Mouse (Mus musculus): ENCODE results near the gene Vmp1. TPM values are rescaled to one million over a fixed set of nuclear protein-coding genes. Genes with fewer than 3 reads are reported as not detected.

Gene Vmp1
- total and polyA plus RNA-seq, 3 experiments, result 18.3 to 139 (median 124) TPM

DNA sequence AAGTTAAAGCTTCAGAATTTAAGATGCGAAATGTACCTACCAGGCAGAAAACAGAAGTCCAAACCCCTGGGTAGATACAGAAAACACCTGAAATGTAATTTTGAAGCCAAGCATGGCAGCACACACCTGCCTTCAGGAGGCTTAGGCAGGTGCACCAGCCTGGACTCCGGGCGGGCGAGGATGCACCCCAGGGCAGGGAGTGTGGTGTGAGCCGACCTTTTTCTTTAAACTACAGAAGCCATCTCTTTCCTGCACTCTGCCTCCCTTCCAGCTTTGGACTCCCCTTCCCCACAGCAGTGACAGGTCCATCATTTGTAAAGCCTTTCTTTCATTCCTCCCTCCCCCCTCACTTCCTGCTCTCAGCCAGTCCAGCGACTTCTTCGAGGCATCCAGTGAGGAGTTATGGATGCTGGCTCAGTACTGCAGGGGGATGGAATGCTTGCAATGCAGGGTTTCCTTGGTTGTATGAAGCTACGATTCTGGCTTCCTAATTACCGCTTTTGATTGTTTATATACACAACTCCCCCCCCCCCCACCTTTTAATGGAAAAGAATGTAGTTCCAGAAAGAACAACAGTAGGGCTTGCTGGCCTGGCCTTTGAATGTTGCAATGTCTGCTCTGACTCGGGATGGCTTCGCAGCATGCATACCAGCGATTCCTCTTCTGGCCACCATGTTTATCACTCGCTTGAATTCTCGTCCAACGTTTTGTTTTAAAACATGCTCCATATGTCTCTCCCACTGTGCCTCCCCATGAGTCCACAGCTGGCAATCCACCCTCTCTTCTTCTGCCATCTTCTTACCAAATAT, 112.4 kb downstream of the Vmp1 start:
- DNase-seq, result no peak

- DNase-seq, result peak; percentile 81
Observed at GRCm38 (mm10) chr11:86570261-86570746, 113.3 kb downstream of the Vmp1 start.

DNA sequence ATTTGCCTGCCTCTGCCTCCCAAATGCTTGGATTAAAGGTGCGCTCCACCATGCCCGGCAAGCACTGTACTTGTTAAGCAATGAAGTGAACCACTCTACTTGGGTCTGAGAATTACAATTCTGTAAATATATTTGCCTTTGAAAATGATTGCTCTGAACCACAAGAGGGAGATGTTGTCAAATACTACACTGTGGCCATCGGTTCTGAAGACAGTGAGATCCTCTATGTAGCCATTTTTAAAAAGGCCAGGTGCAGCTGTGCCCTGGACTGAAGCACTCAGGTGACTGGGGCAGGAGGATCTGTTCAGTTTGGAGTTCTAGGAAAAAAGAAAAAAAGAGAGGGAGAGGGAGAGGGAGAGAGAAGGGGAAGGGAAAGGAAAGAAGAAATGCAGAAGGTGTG, 115.2 kb downstream of the Vmp1 start:
- DNase-seq, result no peak

DNA sequence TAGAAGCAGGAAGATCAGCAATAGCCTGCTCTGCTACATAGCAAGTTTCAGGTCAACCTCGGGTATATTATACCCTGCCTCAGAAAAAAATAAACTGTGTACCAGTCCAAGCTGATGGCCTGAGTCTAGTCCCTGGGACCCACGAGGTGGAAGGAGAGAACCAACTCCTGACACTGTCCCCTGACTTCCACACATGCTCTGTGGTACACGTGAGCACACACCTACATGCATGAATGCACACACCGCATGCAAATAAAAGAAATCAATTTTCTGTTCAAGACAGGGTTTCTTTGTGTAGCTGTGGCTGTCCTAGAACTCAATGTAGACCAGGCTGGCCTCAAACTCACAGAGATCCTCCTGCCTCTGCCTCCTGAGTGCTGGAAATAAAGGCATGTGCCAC, 125.4 kb downstream of the Vmp1 start:
- no peak for DNase-seq

GRCm38 (mm10) chr11:86553525-86553924, 130.1 kb downstream of the Vmp1 start:
- no peak for DNase-seq

- DNase-seq, result no peak
Observed at GRCm38 (mm10) chr11:86547412-86547811, 136.2 kb downstream of the Vmp1 start.

DNA sequence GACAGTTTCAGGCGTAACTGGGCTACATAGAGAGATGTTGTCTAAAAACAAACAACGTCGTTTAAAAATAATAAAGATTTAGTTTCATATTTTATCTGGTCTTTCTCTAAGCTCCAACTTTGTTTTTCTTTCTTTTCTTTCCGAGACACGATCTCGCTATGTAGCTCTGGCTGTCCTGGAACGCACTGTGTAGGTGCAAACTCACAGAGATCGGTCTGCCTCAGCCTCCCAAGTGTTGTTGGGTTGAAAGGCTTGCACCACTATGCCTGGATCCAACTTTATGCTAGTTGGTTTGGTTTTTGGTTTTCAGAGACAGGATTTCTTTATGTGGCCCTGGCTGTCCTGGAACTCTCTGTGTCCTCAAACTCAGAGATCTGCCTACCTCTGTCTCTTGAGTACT, 138.1 kb downstream of the Vmp1 start:
- no peak for DNase-seq

GRCm38 (mm10) chr11:86544639-86545299, 138.9 kb downstream of the Vmp1 start, which contains the start of the genes Rps6kb1 and Tubd1:
TSS of gene Rps6kb1 (minus strand) at chr11:86544805.
TSS of gene Tubd1 (plus strand) at chr11:86544991.
- DNase-seq, result peak; percentile 99

DNA sequence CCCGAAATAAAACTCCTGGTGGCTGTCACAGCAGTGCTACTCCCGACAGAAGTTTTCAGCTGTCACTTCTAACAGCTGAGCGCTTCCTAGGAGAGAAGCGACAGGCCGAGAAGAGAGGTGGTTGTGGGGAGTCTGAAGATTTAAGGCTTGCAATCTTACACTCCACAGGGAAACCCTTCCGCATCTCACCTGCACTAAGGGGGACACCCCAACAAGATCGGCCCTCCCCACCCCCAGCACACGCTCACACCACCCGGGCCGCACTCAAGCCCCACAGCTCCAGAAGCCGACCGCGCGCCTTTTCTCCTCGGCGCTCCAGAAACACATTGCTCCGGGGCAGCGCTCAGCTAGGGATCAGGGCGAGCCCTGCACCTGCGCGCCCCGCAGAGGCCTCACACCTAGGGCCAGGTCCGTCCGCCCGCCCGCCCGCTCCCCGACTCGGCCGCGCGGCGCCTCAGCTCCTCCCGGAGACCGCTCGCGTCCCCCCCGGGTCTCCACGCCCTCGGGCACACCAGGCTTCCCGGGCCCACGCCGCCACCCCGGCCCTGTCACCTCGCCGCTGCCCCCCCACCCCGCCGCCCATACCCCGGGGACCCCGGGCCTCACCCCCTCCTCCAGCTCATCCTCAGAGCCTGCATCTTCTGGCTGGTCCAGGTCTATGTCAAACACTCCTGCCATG, 139.5 kb downstream of the Vmp1 start:
- DNase-seq, result no peak

- no peak for DNase-seq
Observed at GRCm38 (mm10) chr11:86542851-86543250, 140.8 kb downstream of the Vmp1 start.

- DNase-seq, result no peak
Observed at GRCm38 (mm10) chr11:86540476-86540845, 143.2 kb downstream of the Vmp1 start.

DNA sequence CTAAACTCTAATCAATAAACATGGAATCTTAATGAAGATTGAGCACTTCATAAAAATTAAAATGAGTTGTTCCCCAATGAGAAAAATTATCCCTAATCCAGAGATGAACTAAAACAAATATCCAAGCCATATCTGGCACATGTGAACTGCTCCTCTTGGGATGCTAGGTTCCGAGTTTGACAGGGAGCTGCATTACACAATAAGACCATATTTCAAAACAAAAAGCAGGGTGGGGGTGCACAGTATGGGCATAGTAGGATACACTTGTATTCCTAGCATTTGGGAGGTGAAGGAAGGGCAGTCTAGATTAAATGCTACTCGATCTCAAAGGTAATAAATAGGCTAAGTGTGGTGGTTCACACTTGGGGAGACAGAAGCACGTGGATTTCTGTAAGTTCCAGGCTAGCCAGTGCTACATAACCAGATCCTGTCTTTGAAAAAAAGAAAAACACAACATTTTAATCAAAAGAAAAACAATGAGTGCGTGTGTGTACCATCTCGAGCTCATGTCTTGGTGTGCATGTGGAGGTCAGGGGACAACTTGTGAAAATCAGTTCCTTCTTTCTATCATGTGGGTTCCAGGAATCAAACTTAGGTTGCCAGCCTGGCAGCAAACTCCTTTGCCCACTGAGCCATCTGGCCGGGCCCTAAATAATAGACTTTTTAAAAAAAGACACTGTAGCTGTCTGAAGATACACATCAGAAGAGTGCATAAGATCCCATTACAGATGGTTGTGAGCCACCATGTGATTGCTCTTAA, 143.7 kb downstream of the Vmp1 start:
- no peak for DNase-seq

DNA sequence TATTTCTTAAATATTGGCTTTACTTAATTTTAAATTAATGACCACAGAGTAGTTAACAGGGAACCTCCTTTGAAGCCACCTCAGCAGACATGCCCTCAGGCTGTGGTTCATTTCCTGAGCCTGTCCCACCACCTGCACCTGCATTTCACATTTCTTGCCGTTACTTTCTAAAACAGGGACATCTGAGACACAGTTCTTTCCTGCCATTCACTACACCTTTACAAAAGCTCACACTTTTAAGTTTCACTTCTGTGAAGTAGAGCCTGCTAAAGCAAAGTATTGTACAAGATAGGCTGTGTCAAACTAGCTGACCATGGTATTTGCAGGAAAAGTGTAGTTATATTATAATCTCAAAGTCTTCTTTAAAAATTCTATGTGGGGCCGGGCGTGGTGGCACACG, 144.8 kb downstream of the Vmp1 start:
- DNase-seq, result no peak

DNA sequence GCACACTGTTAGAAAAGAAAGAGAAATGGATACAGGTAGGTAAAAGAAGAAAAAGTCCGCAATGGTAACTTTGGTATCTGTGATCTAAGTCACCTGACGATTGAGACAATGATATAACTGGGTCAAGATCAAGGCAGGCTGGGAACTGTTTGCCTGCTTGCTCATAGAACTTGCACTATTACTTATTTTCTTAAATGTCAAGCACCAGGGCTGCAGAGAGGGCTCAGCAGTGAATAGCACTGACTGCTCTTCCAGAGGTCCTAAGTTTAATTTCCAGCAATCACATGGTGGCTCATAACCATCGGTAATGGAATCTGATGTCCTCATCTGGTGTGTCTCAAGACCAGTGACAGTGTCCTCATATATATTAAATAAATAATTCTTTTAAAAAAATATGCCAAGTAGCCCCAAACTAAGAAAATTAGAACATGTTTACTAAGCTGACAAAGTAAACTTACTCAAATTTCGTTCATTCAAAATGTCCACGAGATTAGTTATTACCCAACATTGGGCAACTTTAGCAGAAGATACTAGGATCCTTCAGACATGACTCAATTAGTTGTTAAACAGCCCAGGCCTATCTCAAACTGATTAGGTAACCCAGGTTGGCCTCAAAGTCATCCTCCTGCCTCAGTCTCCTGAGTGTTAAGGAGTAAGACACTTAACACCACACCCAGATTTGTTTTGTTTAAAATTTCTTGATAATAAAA, 149.3 kb downstream of the Vmp1 start:
- peak; percentile 55 for DNase-seq

Small RNA genes within 50 kb of the gene (microRNA-seq; reads per million reads assigned to microRNA genes)
- gene Mir21a, result 5,174 to 39,467 reads per million in 2 experiments

Other genes with a start within 250 kb of the Vmp1 start
- 10 to 100 TPM; 32.2 to 48.3 TPM for gene Rnft1, start 199.2 kb downstream of the Vmp1 start, total RNA-seq (2021)
- 1.8 and 2.6 TPM in 2 replicates for gene Rnft1, start 199.2 kb downstream of the Vmp1 start, polyA plus RNA-seq (2012; rRNA removed)
- 10 to 100 TPM; 38.1 to 39.8 TPM for gene Rps6kb1, start 139.0 kb downstream of the Vmp1 start, total RNA-seq (2021)
- gene Rps6kb1, start 139.0 kb downstream of the Vmp1 start, polyA plus RNA-seq (2012; rRNA removed), result 3.3 and 4.0 TPM in 2 replicates
- gene Tubd1, start 138.8 kb downstream of the Vmp1 start, total RNA-seq (2021), result 1 to 10 TPM; 6.6 to 8.1 TPM
- 1.2 and 1.7 TPM in 2 replicates for gene Tubd1, start 138.8 kb downstream of the Vmp1 start, polyA plus RNA-seq (2012; rRNA removed)
- gene Ptrh2, start 149 bp upstream of the Vmp1 start, total RNA-seq (2021), result 10 to 100 TPM; 11.7 to 17.4 TPM
- 3.0 and 6.2 TPM in 2 replicates for gene Ptrh2, start 149 bp upstream of the Vmp1 start, polyA plus RNA-seq (2012; rRNA removed)
- 100 to 1,000 TPM; 256 to 440 TPM for gene Cltc, start 73.7 kb upstream of the Vmp1 start, total RNA-seq (2021)
- gene Cltc, start 73.7 kb upstream of the Vmp1 start, polyA plus RNA-seq (2012; rRNA removed), result 63.5 and 81.1 TPM in 2 replicates
- 10 to 100 TPM; 29.3 to 33.2 TPM for gene Dhx40, start 123.9 kb upstream of the Vmp1 start, total RNA-seq (2021)
- gene Dhx40, start 123.9 kb upstream of the Vmp1 start, polyA plus RNA-seq (2012; rRNA removed), result 2.4 and 3.1 TPM in 2 replicates